Mouse (Mus musculus): ENCODE measurements around the gene Cd69. TPM values are rescaled to one million over a fixed set of nuclear protein-coding genes. Genes with fewer than 3 reads are reported as not detected.

The Cd69 gene
- 0.10 and 0.49 TPM in 2 replicates for polyA plus RNA-seq (2012; rRNA removed)

GRCm38 (mm10) chr6:129275220-129275619 lies at the start of gene Cd69:
TSS of gene Cd69 (minus strand) at chr6:129275436.

Other genes with a start within 250 kb of the Cd69 start
- 0.32 and 0.50 TPM in 2 replicates for gene Klrb1f, start 229.5 kb downstream of the Cd69 start, polyA plus RNA-seq (2012; rRNA removed)
- gene Clec2e, start 174.5 kb downstream of the Cd69 start, polyA plus RNA-seq (2012; rRNA removed): not detected in 2 replicates
- gene Clec2d, start 94.8 kb downstream of the Cd69 start, polyA plus RNA-seq (2012; rRNA removed): 7.1 and 8.3 TPM in 2 replicates
- 0.09 TPM in 1 of 2 replicates, not detected in the other for gene 4922502D21Rik, start 56.4 kb upstream of the Cd69 start, polyA plus RNA-seq (2012; rRNA removed)
- gene Clec12a, start 67.3 kb upstream of the Cd69 start, polyA plus RNA-seq (2012; rRNA removed): 0.43 and 0.61 TPM in 2 replicates
- 0.09 and 0.12 TPM in 2 replicates for gene Clec12b, start 110.4 kb upstream of the Cd69 start, polyA plus RNA-seq (2012; rRNA removed)
- gene Clec1b, start 121.9 kb upstream of the Cd69 start, polyA plus RNA-seq (2012; rRNA removed): 1.7 TPM in 2 replicates
- 0.26 and 0.66 TPM in 2 replicates for gene Clec9a, start 133.4 kb upstream of the Cd69 start, polyA plus RNA-seq (2012; rRNA removed)
- gene Clec1a, start 176.6 kb upstream of the Cd69 start, polyA plus RNA-seq (2012; rRNA removed): 0.70 and 0.99 TPM in 2 replicates
- 0.05 and 0.06 TPM in 2 replicates for gene Olr1, start 231.7 kb upstream of the Cd69 start, polyA plus RNA-seq (2012; rRNA removed)
- 0.03 TPM in 1 of 2 replicates, not detected in the other for gene Tmem52b, start 237.1 kb upstream of the Cd69 start, polyA plus RNA-seq (2012; rRNA removed)

Measured in central nervous system, embryonic 14 days (tissue).